Mouse (Mus musculus) T-helper 1 cell (primary cell): ENCODE data around the gene Usp2.

Source experiments
- in situ Hi-C: fragments of 300-600 bp; cut with MboI, MseI; formaldehyde crosslinking; loops from one replicate; pipeline ENCODE4 v1.15.1; 2025; ENCODE audit warnings: high pct_unique_total_duplicates

Gene Usp2

GRCm38 (mm10) chr9:44116182-44116581 lies 49.4 kb downstream of the Usp2 start:
- in situ Hi-C loops, result no loop called here

GRCm38 (mm10) chr9:44119011-44119410 lies 52.2 kb downstream of the Usp2 start:
- in situ Hi-C loops, result no loop called here

- in situ Hi-C loops, result no loop called here
These were observed 53.2 kb downstream of the Usp2 start for GRCm38 (mm10) chr9:44119948-44120465.

GRCm38 (mm10) chr9:44124317-44124716 lies 57.5 kb downstream of the Usp2 start:
- in situ Hi-C loops, result no loop called here

GRCm38 (mm10) chr9:44125026-44125425 lies 58.2 kb downstream of the Usp2 start:
- in situ Hi-C loops, result no loop called here

GRCm38 (mm10) chr9:44125546-44126428 lies 59.0 kb downstream of the Usp2 start:
- in situ Hi-C loops, result no loop called here

GRCm38 (mm10) chr9:44126746-44127145 lies 59.9 kb downstream of the Usp2 start:
- in situ Hi-C loops, result no loop called here

GRCm38 (mm10) chr9:44127351-44127801 lies 60.6 kb downstream of the Usp2 start:
- in situ Hi-C loops, result no loop called here

GRCm38 (mm10) chr9:44129633-44130032 lies 62.8 kb downstream of the Usp2 start:
- in situ Hi-C loops, result no loop called here

- in situ Hi-C loops, result no loop called here
These were observed 63.2 kb downstream of the Usp2 start for GRCm38 (mm10) chr9:44130034-44130433.

GRCm38 (mm10) chr9:44130581-44131275 lies 63.9 kb downstream of the Usp2 start:
- in situ Hi-C loops, result no loop called here

GRCm38 (mm10) chr9:44131276-44131590 lies 64.4 kb downstream of the Usp2 start:
- in situ Hi-C loops, result no loop called here

- in situ Hi-C loops, result no loop called here
These were observed 65.4 kb downstream of the Usp2 start for GRCm38 (mm10) chr9:44132200-44132599.

- in situ Hi-C loops, result no loop called here
These were observed 66.5 kb downstream of the Usp2 start for GRCm38 (mm10) chr9:44133287-44133686.

- in situ Hi-C loops, result no loop called here
These were observed 67.5 kb downstream of the Usp2 start, which contains the start of gene Mcam for GRCm38 (mm10) chr9:44134101-44134850. TSS of gene Mcam (plus strand) at chr9:44134469.

- in situ Hi-C loops, result no loop called here
These were observed 68.3 kb downstream of the Usp2 start for GRCm38 (mm10) chr9:44134851-44135730.

GRCm38 (mm10) chr9:44135731-44136411 lies 69.0 kb downstream of the Usp2 start:
- in situ Hi-C loops, result no loop called here

GRCm38 (mm10) chr9:44137846-44138245 lies 71.0 kb downstream of the Usp2 start:
- in situ Hi-C loops, result no loop called here

GRCm38 (mm10) chr9:44141951-44142350 lies 75.1 kb downstream of the Usp2 start:
- in situ Hi-C loops, result no loop called here

GRCm38 (mm10) chr9:44143421-44143820 lies 76.6 kb downstream of the Usp2 start:
- in situ Hi-C loops, result no loop called here
